Mouse (Mus musculus): ENCODE measurements around the gene Ncan. TPM values are rescaled to one million over a fixed set of nuclear protein-coding genes. Genes with fewer than 3 reads are reported as not detected.
A peak's percentile ranks its signal among the peaks of the same experiment; 100 is the strongest.

The Ncan gene
- polyA plus RNA-seq, 1 experiment from 2014 or later = 141 TPM

DNA sequence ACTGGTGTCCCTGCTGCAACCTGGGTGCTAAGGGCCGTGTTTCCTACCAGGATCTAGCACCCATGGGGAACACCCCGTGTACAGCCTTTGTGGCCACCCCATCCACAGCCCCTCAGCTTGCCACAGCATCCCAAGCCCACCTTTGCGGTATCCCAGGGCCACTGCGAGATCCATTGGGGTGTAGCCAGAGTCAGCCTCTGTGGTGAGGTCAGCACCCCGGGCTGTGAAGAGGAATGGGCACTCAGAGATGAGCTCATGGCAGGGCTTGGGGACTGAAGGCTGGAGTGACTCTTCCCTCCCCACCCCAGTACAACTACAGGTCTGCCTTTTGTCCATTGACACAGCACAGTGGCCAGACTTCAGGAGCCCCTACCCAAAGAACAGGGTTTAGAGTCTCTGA, 13.4 kb upstream of the Ncan start:
- no peak overlapping the region for H3K9ac ChIP-seq

DNA sequence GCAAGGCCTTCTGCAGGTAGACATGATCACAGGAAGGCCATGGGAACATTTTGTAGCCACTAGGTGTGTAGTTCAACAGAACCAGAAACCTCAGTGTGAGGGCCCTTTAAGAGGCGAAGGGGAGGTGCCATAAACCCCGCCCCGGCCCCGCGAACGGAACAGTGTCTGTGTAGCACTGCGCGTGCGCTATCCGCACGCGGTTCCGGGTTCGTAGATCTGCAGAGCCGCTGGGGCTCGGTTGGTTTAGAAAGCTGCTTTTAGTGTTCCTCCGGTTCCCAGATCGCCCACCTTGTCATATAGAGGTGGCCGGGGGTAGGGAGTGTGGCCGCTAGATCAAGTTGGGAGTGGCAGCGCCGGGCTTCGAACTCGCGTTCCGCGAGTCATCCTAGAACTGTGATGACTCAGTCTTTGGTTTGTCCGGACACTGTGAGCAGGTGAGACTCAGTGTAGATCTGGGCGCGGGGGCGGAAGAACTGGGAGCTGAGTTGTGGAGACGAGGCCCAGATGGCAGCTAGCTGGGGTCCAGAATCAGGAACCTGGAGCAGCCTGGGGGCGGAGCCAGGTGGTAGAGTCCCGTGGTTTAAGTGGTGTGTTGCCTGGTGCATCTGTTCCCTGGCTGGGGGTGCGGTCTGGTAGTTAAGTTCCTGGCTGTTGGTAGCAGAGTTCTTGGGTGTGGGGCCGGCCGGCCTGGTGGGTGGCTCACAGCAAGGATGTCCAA, 10.7 kb upstream of the Ncan start, which contains the start of gene Nr2c2ap:
Nr2c2ap (plus strand) TSS at position 168 of the 718 bp plus-strand sequence.
- 1% methylated on average over 37 of the region's 37 CpGs for WGBS
- H3K27ac ChIP-seq = peak within 1 kb of the TSS; percentile 74; the same call in 1 of the 2 replicates

More for the DNA sequence above, 13.4 kb upstream of the Ncan start:
- DNase-seq (ENCODE audit: low spot score) (no peak), ATAC-seq (ENCODE audit: low FRiP score) (no peak)
- 93% methylated on average over 5 of the region's 5 CpGs for WGBS
- H3K9me3 ChIP-seq (ENCODE audit: control insufficient read depth, low read length) = no peaks in the 10 kb centered on the region
- no peaks in the 10 kb centered on the region for H3K27me3 ChIP-seq (ENCODE audit: control insufficient read depth, insufficient read depth, low read length)
- peaks cover 22% of the 10 kb centered on the region; the same call in 1 of the 2 replicates for H3K4me1 ChIP-seq (replicated peaks; ENCODE audit: control insufficient read depth, insufficient read depth, low read length)
- H3K4me3 ChIP-seq (replicated peaks; ENCODE audit: low read length) = no peak overlapping the region
- no peak overlapping the region for H3K27ac ChIP-seq
- H3K4me2 ChIP-seq (replicated peaks) = no peak overlapping the region
- peaks cover 34% of the 10 kb centered on the region for H3K36me3 ChIP-seq (replicated peaks; ENCODE audit: control insufficient read depth, insufficient read depth)

DNA sequence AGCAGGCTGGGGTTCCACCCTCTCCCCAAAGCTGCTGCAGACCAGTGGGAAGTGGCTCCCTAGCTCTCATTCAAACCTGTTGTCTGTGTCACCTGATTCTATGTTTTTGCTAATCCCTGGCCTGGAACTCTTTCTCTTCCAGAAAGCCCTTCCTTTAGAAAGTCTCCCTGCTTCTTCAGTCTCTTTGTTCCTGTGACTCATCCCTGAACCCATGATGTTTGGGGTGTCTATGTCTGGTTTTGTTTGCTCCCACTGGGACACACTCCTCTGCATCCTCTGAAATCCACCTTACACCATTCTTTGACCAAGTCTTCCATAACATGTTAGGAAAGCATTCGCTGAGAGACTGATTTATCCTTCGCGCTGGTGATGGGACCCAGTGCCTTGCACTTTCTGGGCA, 9.4 kb upstream of the Ncan start:
- H3K27ac ChIP-seq = peak overlapping the region; percentile 74; the same call in 1 of the 2 replicates
- no peak overlapping the region for H3K9ac ChIP-seq
- ATAC-seq (ENCODE audit: low FRiP score) (no peak), DNase-seq (ENCODE audit: low spot score) (no peak)
- H3K27me3 ChIP-seq (ENCODE audit: control insufficient read depth, insufficient read depth, low read length) = no peaks in the 10 kb centered on the region
- peaks cover 22% of the 10 kb centered on the region for H3K36me3 ChIP-seq (replicated peaks; ENCODE audit: control insufficient read depth, insufficient read depth)
- 89% methylated on average over 3 of the region's 3 CpGs for WGBS
- H3K4me1 ChIP-seq (replicated peaks; ENCODE audit: control insufficient read depth, insufficient read depth, low read length) = peaks cover 13% of the 10 kb centered on the region; the same call in 1 of the 2 replicates
- H3K9me3 ChIP-seq (ENCODE audit: control insufficient read depth, low read length) = no peaks in the 10 kb centered on the region
- H3K4me2 ChIP-seq (replicated peaks) = no peak overlapping the region
- no peak overlapping the region for H3K4me3 ChIP-seq (replicated peaks; ENCODE audit: low read length)

More for the DNA sequence above, 10.7 kb upstream of the Ncan start, which contains the start of gene Nr2c2ap:
- ATAC-seq (ENCODE audit: low FRiP score) (peak; percentile 85), DNase-seq (ENCODE audit: low spot score) (peak; percentile 90)
- Histone ChIP-seq H3K4me3 (replicated peaks; ENCODE audit: low read length) (peak within 1 kb of the TSS; percentile 55), H3K27me3 (ENCODE audit: control insufficient read depth, insufficient read depth, low read length) (no peaks in the 10 kb centered on the region), H3K36me3 (replicated peaks; ENCODE audit: control insufficient read depth, insufficient read depth) (peaks cover 34% of the 10 kb centered on the region), H3K9me3 (ENCODE audit: control insufficient read depth, low read length) (no peaks in the 10 kb centered on the region), H3K4me1 (replicated peaks; ENCODE audit: control insufficient read depth, insufficient read depth, low read length) (peaks cover 13% of the 10 kb centered on the region; the same call in 1 of the 2 replicates), H3K4me2 (replicated peaks) (peak within 1 kb of the TSS; percentile 77), H3K9ac (peak within 1 kb of the TSS; percentile 63)

DNA sequence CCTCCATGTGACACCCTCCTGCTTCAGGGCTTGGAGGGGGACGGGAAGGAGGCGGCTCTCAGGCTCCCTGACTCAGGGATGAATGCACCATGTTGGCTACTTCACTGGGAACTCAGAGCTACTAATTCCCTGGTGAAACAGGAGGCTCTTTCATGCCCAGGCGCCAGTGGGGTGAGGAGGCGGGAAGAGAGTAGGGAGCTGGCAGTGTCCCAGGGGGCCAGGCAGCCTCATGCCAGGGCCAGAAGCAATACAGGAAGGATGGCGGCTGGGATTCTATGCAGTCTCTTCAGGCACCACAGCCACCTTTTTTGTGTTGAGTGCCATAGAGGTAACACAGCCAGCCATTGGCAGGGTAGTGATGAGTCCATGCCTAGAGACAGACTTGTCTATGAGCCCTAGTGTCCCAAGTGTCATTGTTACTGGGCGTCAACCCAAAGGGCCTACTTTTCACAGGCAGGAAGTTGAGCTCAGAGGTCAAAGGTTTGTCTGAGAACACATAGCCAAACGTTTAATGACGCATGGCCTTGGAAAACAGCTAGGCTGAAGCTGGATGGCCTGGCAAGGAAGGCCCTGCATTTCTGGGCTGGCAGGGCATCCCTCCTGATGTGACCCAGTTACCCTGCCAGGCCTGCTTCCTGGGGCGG, 8.8 kb upstream of the Ncan start:
- peak overlapping the region; percentile 74 for H3K27ac ChIP-seq
- H3K4me1 ChIP-seq (replicated peaks; ENCODE audit: control insufficient read depth, insufficient read depth, low read length) = peaks cover 13% of the 10 kb centered on the region; the same call in 1 of the 2 replicates
- no peak overlapping the region for H3K9ac ChIP-seq
- WGBS = 61% methylated on average over 9 of the region's 9 CpGs
- H3K9me3 ChIP-seq (ENCODE audit: control insufficient read depth, low read length) = no peaks in the 10 kb centered on the region
- no peaks in the 10 kb centered on the region for H3K27me3 ChIP-seq (ENCODE audit: control insufficient read depth, insufficient read depth, low read length)
- DNase-seq (ENCODE audit: low spot score) (no peak), ATAC-seq (ENCODE audit: low FRiP score) (peak; percentile 68)
- H3K4me3 ChIP-seq (replicated peaks; ENCODE audit: low read length) = no peak overlapping the region
- H3K4me2 ChIP-seq (replicated peaks) = no peak overlapping the region
- peaks cover 16% of the 10 kb centered on the region for H3K36me3 ChIP-seq (replicated peaks; ENCODE audit: control insufficient read depth, insufficient read depth)

DNA sequence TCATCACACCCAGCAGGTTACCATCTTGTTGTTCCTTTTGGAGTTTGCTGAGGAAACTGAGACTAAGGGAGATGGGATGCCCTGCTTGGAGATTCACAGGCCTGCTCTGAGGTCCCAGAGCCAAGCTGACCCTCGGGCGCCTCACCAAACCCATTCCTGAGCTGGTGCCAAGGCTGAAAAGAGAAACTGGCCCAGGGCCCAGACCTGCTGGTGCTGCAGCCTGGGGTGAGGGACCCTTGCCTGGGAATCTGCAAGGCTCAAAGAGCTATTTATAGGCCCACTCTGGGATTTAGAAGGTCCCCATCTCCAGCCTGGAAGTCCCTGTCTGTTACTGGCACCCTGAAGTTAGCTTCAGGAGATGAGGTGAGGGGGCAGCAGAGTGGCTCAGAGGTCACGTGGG, 7.8 kb upstream of the Ncan start:
- H3K4me3 ChIP-seq (replicated peaks; ENCODE audit: low read length) = no peak overlapping the region
- ATAC-seq (ENCODE audit: low FRiP score) (no peak), DNase-seq (ENCODE audit: low spot score) (no peak)
- peaks cover 6% of the 10 kb centered on the region for H3K36me3 ChIP-seq (replicated peaks; ENCODE audit: control insufficient read depth, insufficient read depth)
- no peaks in the 10 kb centered on the region for H3K27me3 ChIP-seq (ENCODE audit: control insufficient read depth, insufficient read depth, low read length)
- H3K27ac ChIP-seq = peak overlapping the region; percentile 74
- no peak overlapping the region for H3K4me2 ChIP-seq (replicated peaks)
- no peaks in the 10 kb centered on the region for H3K9me3 ChIP-seq (ENCODE audit: control insufficient read depth, low read length)
- no peak overlapping the region for H3K9ac ChIP-seq
- 66% methylated on average over 3 of the region's 3 CpGs for WGBS
- H3K4me1 ChIP-seq (replicated peaks; ENCODE audit: control insufficient read depth, insufficient read depth, low read length) = peaks cover 13% of the 10 kb centered on the region; the same call in 1 of the 2 replicates

DNA sequence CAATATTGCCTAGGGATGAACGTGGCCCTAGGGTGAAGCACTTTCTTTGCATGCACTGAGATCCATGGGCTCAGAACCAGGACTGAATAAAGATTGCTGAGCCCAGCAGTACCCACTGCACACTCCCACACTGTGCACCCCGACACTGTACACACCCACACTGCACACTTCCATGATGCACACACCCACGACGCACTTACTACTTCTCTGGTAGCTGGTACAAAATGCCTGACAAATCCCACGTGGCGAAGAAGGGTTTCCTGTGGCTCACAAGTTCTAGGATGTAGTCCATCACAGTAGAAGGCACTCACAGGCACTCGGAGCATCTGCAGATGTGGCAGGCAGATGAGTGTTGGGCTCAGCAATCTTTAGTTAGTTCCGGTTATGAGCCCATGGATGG, 4.3 kb upstream of the Ncan start:
- Histone ChIP-seq H3K9me3 (ENCODE audit: control insufficient read depth, low read length) (no peaks in the 10 kb centered on the region), H3K4me3 (replicated peaks; ENCODE audit: low read length) (no peak overlapping the region), H3K27me3 (ENCODE audit: control insufficient read depth, insufficient read depth, low read length) (no peaks in the 10 kb centered on the region), H3K36me3 (replicated peaks; ENCODE audit: control insufficient read depth, insufficient read depth) (no peaks in the 10 kb centered on the region), H3K4me2 (replicated peaks) (no peak overlapping the region), H3K4me1 (replicated peaks; ENCODE audit: control insufficient read depth, insufficient read depth, low read length) (0 out of 2 replicates have a peak, but pooled peaks cover 5% of the 10 kb centered on the region), H3K27ac (no peak overlapping the region), H3K9ac (no peak overlapping the region)
- DNase-seq (ENCODE audit: low spot score) (no peak), ATAC-seq (ENCODE audit: low FRiP score) (no peak)
- 63% methylated on average over 8 of the region's 8 CpGs for WGBS

DNA sequence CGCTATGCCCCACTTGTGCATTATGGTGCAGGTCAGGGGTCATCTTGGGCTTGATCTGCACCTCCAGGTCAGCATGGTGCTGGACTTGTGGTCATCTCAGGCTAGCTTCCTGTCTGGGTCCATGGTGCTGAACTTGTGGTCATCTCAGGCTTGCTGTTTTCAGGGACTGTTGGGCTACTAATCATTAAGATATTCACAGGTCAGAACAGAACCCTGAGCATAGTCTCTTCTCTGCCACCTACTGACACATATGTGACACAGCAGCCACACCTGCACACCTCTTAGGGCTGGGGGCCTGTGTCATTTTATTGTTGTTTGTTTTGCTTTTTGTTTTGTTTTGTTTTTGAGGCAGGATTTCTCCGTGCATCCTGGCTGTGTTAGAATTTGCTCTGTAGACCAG, 2.2 kb upstream of the Ncan start:
- peaks cover 7% of the 10 kb centered on the region for H3K4me1 ChIP-seq (replicated peaks; ENCODE audit: control insufficient read depth, insufficient read depth, low read length)
- ATAC-seq (ENCODE audit: low FRiP score) = no peak
- no peaks in the 10 kb centered on the region for H3K27me3 ChIP-seq (ENCODE audit: control insufficient read depth, insufficient read depth, low read length)
- no peak for DNase-seq (ENCODE audit: low spot score)
- no peaks in the 10 kb centered on the region for H3K9me3 ChIP-seq (ENCODE audit: control insufficient read depth, low read length)
- no peak overlapping the region for H3K4me3 ChIP-seq (replicated peaks; ENCODE audit: low read length)
- H3K36me3 ChIP-seq (replicated peaks; ENCODE audit: control insufficient read depth, insufficient read depth) = no peaks in the 10 kb centered on the region
- no peak overlapping the region for H3K4me2 ChIP-seq (replicated peaks)
- WGBS = 62% methylated on average over 2 of the region's 2 CpGs
- H3K27ac ChIP-seq = no peak overlapping the region
- H3K9ac ChIP-seq = no peak overlapping the region

DNA sequence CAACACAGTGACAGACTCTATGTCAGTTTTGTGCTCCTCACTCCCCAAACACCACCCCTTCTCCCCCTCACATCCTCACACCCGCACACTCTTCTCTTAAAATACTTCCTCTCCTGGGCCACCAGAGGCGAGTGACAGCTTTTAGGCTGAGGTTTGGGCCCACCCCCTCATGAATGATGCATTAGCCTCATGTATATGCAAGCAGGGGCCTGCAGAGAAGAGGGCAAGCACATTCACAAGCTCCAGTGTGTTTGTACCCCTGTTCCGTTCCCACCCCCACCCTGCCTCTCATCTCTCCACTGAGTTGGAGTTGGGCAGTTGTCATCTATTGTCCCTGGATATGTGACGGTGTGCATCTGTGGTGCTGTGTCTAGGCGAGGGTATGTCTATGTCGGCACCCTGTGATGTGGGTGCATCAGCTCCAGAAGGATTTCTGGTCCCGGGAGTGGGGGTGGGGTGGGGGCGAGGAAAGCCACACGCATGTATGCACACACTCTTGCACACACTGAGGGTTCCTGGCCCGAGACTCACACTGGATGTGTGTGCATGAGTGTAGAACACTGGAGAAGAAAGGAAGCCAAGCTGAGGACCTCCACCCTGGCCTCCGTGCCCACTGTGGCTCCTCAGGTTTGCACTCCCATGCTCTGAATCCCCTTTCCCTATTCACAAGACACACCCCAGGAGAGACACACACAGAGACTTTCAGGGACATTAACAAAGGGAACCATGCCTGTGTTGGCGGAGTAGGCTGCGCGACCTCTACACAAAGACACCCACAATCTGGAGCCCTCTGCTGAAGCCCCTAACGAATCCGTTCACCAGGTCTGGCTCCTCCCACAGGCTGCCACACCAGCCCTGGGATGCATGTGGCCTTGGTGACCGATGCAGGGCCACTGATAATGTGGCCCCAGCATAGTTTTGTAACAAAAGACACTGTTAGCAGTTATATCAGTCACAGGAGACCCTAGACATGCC, 1.7 kb downstream of the Ncan start:
- WGBS = 3% methylated on average over 17 of the region's 17 CpGs
- ATAC-seq (ENCODE audit: low FRiP score) = peak; percentile 83

More for the DNA sequence above, 1.7 kb downstream of the Ncan start:
- Histone ChIP-seq H3K27me3 (ENCODE audit: control insufficient read depth, insufficient read depth, low read length) (no peaks in the 10 kb centered on the region; the same call in 1 of the 2 replicates), H3K9ac (peak overlapping the region; percentile 86), H3K4me1 (replicated peaks; ENCODE audit: control insufficient read depth, insufficient read depth, low read length) (peaks cover 13% of the 10 kb centered on the region), H3K9me3 (ENCODE audit: control insufficient read depth, low read length) (no peaks in the 10 kb centered on the region), H3K27ac (peak overlapping the region; percentile 96), H3K4me3 (replicated peaks; ENCODE audit: low read length) (peak overlapping the region; percentile 71), H3K36me3 (replicated peaks; ENCODE audit: control insufficient read depth, insufficient read depth) (peaks cover 23% of the 10 kb centered on the region), H3K4me2 (replicated peaks) (peak overlapping the region; percentile 87)
- peak; percentile 73 for DNase-seq (ENCODE audit: low spot score)

Data from hindbrain, embryonic 14.5 days (tissue).